Mouse (Mus musculus) heart, embryonic 16.5 days (tissue): ENCODE data around the gene Gapdhs. TPM values are rescaled to one million over a fixed set of nuclear protein-coding genes. Genes with fewer than 3 reads are reported as not detected.
"Not testable (repeated sequence)": the region's sequence is repeated elsewhere in the genome, so short reads cannot be mapped to it uniquely, and the experiment has no call there.

Experiments used
- ATAC-seq: fragments of 200-750 bp; cut with Nextera tagmentation; replicated peaks from 2 replicates; pipeline ENCODE4 v1.8.0; 2017; ENCODE audit warnings: moderate number of reproducible peaks; ENCODE audit not compliant: insufficient read depth, low FRiP score; ENCODE audit errors: extremely low read depth
- H3K27ac ChIP-seq: fragments of 300-500 bp; sonication (generic); 2 replicates; pipeline ENCODE4 v1.5.1; 2014; ENCODE audit warnings: mild to moderate bottlenecking, low read length, control low read depth, moderate library complexity
- H3K27me3 ChIP-seq: fragments of 300-500 bp; sonication (generic); 2 replicates; pipeline ENCODE4 v1.6.1; 2014; ENCODE audit warnings: low read length, mixed read lengths; ENCODE audit not compliant: control insufficient read depth, insufficient read depth
- H3K36me3 ChIP-seq: fragments of 300-500 bp; sonication (generic); 2 replicates; pipeline ENCODE4 v1.6.1; 2014; ENCODE audit not compliant: control insufficient read depth, insufficient read depth
- H3K4me1 ChIP-seq: fragments of 300-500 bp; sonication (generic); 2 replicates; pipeline ENCODE4 v1.6.1; 2014; ENCODE audit warnings: low read length, mixed read lengths; ENCODE audit not compliant: control insufficient read depth, insufficient read depth
- H3K4me2 ChIP-seq: fragments of 300-500 bp; sonication (generic); 2 replicates; pipeline ENCODE4 v1.6.1; 2014; ENCODE audit warnings: low read depth, mild to moderate bottlenecking, control low read depth, low read length
- H3K4me3 ChIP-seq: fragments of 300-500 bp; sonication (generic); 2 replicates; pipeline ENCODE4 v1.5.1; 2014; ENCODE audit warnings: mild to moderate bottlenecking, control low read depth, low read length
- H3K9ac ChIP-seq: fragments of 300-500 bp; sonication (generic); 2 replicates; pipeline ENCODE4 v1.6.1; 2014; ENCODE audit warnings: low read length, control low read depth
- H3K9me3 ChIP-seq: fragments of 300-500 bp; sonication (generic); replicated peaks from 2 replicates; pipeline ENCODE4 v1.6.1; 2016; ENCODE audit warnings: low read length; ENCODE audit not compliant: control insufficient read depth
- WGBS: fragments of 180-500 bp; shearing (Covaris S2); extraction: QIAGEN DNeasy Blood & Tissue Kit; methylation state at CpG from one replicate; pipeline ENCODE4 v1.1.7; 2014; 5-methylcytosine and 5-hydroxymethylcytosine counted together
- polyA plus RNA-seq: library from polyadenylated mRNA; unstranded; fragments of >200 nt; fragmentation: Nextera tagmentation; extraction: Ambion mirVana; gene quantifications from 2 replicates; pipeline ENCODE4 v1.2.1, GENCODE M21; 2015

The Gapdhs gene
- 0.21 and 0.47 TPM in 2 replicates for polyA plus RNA-seq

- not testable (repeated sequence) for H3K4me3 ChIP-seq, H3K4me2 ChIP-seq, H3K9me3 ChIP-seq, H3K36me3 ChIP-seq, H3K27me3 ChIP-seq, H3K9ac ChIP-seq, ATAC-seq, H3K4me1 ChIP-seq, H3K27ac ChIP-seq
- WGBS = no CpG with 5 or more reads among the region's 4 CpGs
Measured at GRCm38 (mm10) chr7:30743617-30744016, at the start of gene Gapdhs. Gene Gapdhs (minus strand): TSS chr7:30743681.

- no peak for ATAC-seq
- H3K4me2 ChIP-seq = no peak overlapping the region
- H3K9ac ChIP-seq = no peak overlapping the region
- H3K4me3 ChIP-seq = no peak overlapping the region
- no peaks in the 10 kb centered on the region for H3K36me3 ChIP-seq
- H3K27ac ChIP-seq = no peak overlapping the region
- H3K4me1 ChIP-seq = no peaks in the 10 kb centered on the region
- peaks cover 1% of the 10 kb centered on the region for H3K27me3 ChIP-seq
- H3K9me3 ChIP-seq = no peaks in the 10 kb centered on the region
- WGBS = 18% methylated on average over 9 of the region's 9 CpGs
Measured at GRCm38 (mm10) chr7:30791921-30792320, 48.4 kb upstream of the Gapdhs start.

- H3K4me3 ChIP-seq = no peak overlapping the region
- WGBS = 62% methylated on average over 10 of the region's 10 CpGs
- H3K9ac ChIP-seq = no peak overlapping the region
- H3K9me3 ChIP-seq = no peaks in the 10 kb centered on the region
- no peak for ATAC-seq
- peaks cover 2% of the 10 kb centered on the region for H3K27me3 ChIP-seq
- H3K4me1 ChIP-seq = no peaks in the 10 kb centered on the region
- H3K27ac ChIP-seq = no peak overlapping the region
- H3K36me3 ChIP-seq = no peaks in the 10 kb centered on the region
- H3K4me2 ChIP-seq = no peak overlapping the region
Measured at GRCm38 (mm10) chr7:30790141-30790540, 46.7 kb upstream of the Gapdhs start.

GRCm38 (mm10) chr7:30787377-30788022 lies 44.0 kb upstream of the Gapdhs start, which contains the start of gene Krtdap:
Gene Krtdap (plus strand): TSS chr7:30787896.
- no peaks in the 10 kb centered on the region for H3K9me3 ChIP-seq
- H3K4me1 ChIP-seq = no peaks in the 10 kb centered on the region
- ATAC-seq = no peak
- WGBS = 38% methylated on average over 15 of the region's 15 CpGs
- no peak within 1 kb of the TSS for H3K4me2 ChIP-seq
- H3K4me3 ChIP-seq = no peak within 1 kb of the TSS
- H3K27me3 ChIP-seq = peaks cover 2% of the 10 kb centered on the region
- no peak within 1 kb of the TSS for H3K9ac ChIP-seq
- H3K27ac ChIP-seq = no peak within 1 kb of the TSS
- no peaks in the 10 kb centered on the region for H3K36me3 ChIP-seq

- no peaks in the 10 kb centered on the region for H3K4me1 ChIP-seq
- no peak for ATAC-seq
- H3K4me3 ChIP-seq = no peak overlapping the region
- WGBS = 68% methylated on average over 13 of the region's 13 CpGs
- no peak overlapping the region for H3K27ac ChIP-seq
- no peaks in the 10 kb centered on the region for H3K36me3 ChIP-seq
- H3K27me3 ChIP-seq = peaks cover 2% of the 10 kb centered on the region
- no peak overlapping the region for H3K4me2 ChIP-seq
- H3K9ac ChIP-seq = no peak overlapping the region
- H3K9me3 ChIP-seq = no peaks in the 10 kb centered on the region
Measured at GRCm38 (mm10) chr7:30785721-30786546, 42.5 kb upstream of the Gapdhs start.

- Histone ChIP-seq H3K9me3 (no peaks in the 10 kb centered on the region), H3K27me3 (peaks cover 2% of the 10 kb centered on the region), H3K9ac (no peak overlapping the region), H3K4me2 (no peak overlapping the region), H3K4me1 (no peaks in the 10 kb centered on the region), H3K4me3 (no peak overlapping the region), H3K27ac (no peak overlapping the region), H3K36me3 (no peaks in the 10 kb centered on the region)
- no peak for ATAC-seq
- WGBS = 52% methylated on average over 1 of the region's 1 CpGs
Measured at GRCm38 (mm10) chr7:30785154-30785553, 41.7 kb upstream of the Gapdhs start.

GRCm38 (mm10) chr7:30782658-30783057 lies 39.2 kb upstream of the Gapdhs start:
- 72% methylated on average over 3 of the region's 3 CpGs for WGBS
- Histone ChIP-seq H3K4me2 (no peak overlapping the region), H3K27me3 (peaks cover 2% of the 10 kb centered on the region; the same call in 1 of the 2 replicates), H3K4me1 (no peaks in the 10 kb centered on the region), H3K27ac (no peak overlapping the region), H3K9ac (no peak overlapping the region), H3K9me3 (no peaks in the 10 kb centered on the region), H3K4me3 (no peak overlapping the region), H3K36me3 (no peaks in the 10 kb centered on the region)
- ATAC-seq = no peak

- H3K27ac ChIP-seq = no peak overlapping the region
- H3K4me1 ChIP-seq = no peaks in the 10 kb centered on the region
- no peak overlapping the region for H3K4me3 ChIP-seq
- no peaks in the 10 kb centered on the region for H3K9me3 ChIP-seq
- WGBS = 62% methylated on average over 4 of the region's 4 CpGs
- no peak for ATAC-seq
- no peak overlapping the region for H3K9ac ChIP-seq
- H3K27me3 ChIP-seq = no peaks in the 10 kb centered on the region; the same call in 1 of the 2 replicates
- H3K36me3 ChIP-seq = no peaks in the 10 kb centered on the region
- no peak overlapping the region for H3K4me2 ChIP-seq
Measured at GRCm38 (mm10) chr7:30781792-30782191, 38.3 kb upstream of the Gapdhs start.

- H3K27me3 ChIP-seq = no peaks in the 10 kb centered on the region
- WGBS = 73% methylated on average over 1 of the region's 1 CpGs
- no peak overlapping the region for H3K9ac ChIP-seq
- H3K9me3 ChIP-seq = no peaks in the 10 kb centered on the region
- H3K4me1 ChIP-seq = no peaks in the 10 kb centered on the region
- H3K4me2 ChIP-seq = no peak overlapping the region
- no peaks in the 10 kb centered on the region for H3K36me3 ChIP-seq
- no peak overlapping the region for H3K27ac ChIP-seq
- no peak overlapping the region for H3K4me3 ChIP-seq
- no peak for ATAC-seq
Measured at GRCm38 (mm10) chr7:30777911-30778310, 34.4 kb upstream of the Gapdhs start.
